Mouse (Mus musculus) ES-E14 (cell line): Measurements from ENCODE around the gene Slc6a14.

ENCODE experiments used
- CHD2 ChIP-seq: IDR thresholded peaks from 2 replicates; pipeline ENCODE4 v1.6.1; 2014; ENCODE audit warnings: mild to moderate bottlenecking, low read depth, low read length, inconsistent platforms
- HCFC1 ChIP-seq: IDR thresholded peaks from 2 replicates; pipeline ENCODE4 v1.6.1; 2012; ENCODE audit warnings: low read length, inconsistent platforms, borderline replicate concordance; ENCODE audit not compliant: insufficient read depth
- MAFK ChIP-seq: IDR thresholded peaks from 2 replicates; pipeline ENCODE4 v1.6.1; 2014; ENCODE audit warnings: mild to moderate bottlenecking, low read depth, low read length, inconsistent platforms; ENCODE audit not compliant: insufficient read depth
- ZC3H11A ChIP-seq: IDR thresholded peaks from 2 replicates; pipeline ENCODE4 v1.6.1; 2012; ENCODE audit warnings: low read depth, mild to moderate bottlenecking, inconsistent platforms, low read length, borderline replicate concordance

DNA sequence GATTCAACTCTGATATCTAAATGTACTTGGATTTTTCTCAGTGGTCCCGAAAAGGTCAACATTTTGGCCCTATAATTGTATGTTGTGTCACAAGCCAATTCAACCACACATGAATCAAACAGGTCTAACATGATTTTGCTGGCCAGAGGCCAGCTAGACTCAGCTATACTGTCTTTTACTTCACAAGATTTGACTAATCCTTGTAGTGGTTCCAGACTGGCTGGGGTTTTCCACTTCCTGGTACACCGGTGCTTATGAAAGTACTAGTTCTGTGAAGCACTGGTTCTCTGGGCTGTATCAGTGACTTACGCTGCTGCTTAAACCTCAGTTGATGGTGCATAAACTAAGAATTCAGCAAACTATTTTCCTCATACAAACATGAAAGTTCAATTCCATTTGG is 19.0 kb upstream of the Slc6a14 start:
- TF ChIP-seq HCFC1, result no peak
- TF ChIP-seq MAFK, result no peak
- TF ChIP-seq CHD2, result no peak
- no peak for TF ChIP-seq ZC3H11A
